Mouse (Mus musculus): ENCODE results near the gene Cd70. TPM values are rescaled to one million over a fixed set of nuclear protein-coding genes. Genes with fewer than 3 reads are reported as not detected.
A peak's percentile ranks its signal among the peaks of the same experiment; 100 is the strongest.

Gene Cd70
- polyA plus RNA-seq, 1 experiment from 2014 or later = not detected

DNA sequence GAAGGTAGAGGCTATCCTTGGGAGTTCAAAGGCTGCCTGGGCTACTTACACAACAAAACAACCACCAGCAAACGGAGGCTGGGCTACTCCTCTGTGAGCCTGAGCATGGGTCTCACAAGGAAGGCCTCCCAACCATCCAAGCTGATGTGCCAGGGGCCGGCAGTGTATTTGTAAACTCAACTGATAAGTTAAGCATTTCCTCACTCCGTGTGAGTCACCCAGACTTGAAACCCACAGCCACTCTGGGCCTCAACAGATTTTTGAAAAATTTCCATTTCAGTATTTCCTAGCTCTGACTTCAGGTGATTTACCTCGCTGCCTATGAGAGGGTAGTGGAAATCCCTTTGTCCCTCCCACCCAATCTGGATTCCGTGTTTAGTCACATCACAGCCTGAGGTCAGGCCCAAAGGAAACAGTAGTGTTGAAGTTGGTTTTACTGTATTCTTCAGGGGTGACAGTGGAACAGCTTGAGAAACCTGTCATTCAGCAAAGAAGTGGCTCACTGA lies 40.9 kb downstream of the Cd70 start:
- 51% methylated on average over 5 of the region's 5 CpGs for WGBS
- H3K27me3 ChIP-seq = no peaks in the 10 kb centered on the region
- H3K4me2 ChIP-seq (replicated peaks) = no peak overlapping the region
- peaks cover 13% of the 10 kb centered on the region for H3K4me1 ChIP-seq
- H3K9me3 ChIP-seq (replicated peaks) = no peaks in the 10 kb centered on the region
- no peaks in the 10 kb centered on the region for H3K36me3 ChIP-seq
- H3K9ac ChIP-seq = no peak overlapping the region
- ATAC-seq (ENCODE audit: insufficient number of reproducible peaks, low FRiP score, low TSS enrichment, low read depth) = no peak
- H3K27ac ChIP-seq (replicated peaks) = no peak overlapping the region
- H3K4me3 ChIP-seq (replicated peaks) = no peak overlapping the region

DNA sequence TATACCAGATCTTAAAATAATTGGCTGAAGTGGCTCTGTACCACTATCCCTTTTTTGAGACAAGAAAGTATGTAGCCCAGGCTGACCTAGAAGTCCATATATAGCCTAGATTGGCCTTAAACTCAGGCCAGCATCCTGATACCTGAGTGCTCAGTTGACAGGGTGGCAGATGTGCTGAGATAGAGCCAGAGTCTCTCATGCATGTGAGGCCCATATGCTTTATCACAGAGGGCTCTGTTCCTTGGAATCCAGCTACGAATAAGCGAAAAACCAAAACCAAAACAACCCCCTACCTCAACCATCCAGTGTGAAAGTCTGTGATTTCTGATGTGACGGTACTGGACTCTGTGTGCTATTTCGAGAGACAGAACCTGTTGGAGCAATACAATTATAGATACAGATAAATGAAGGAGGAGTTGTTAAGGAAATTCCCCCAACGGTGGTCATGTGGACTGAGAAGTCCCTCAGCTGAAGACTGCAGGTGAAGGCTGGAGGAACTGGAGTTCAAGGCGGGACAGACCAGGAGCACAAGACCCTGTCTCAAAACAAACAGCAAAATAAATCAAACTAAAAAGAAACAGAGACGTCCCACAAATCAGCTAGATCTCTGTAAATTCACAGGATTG lies 41.4 kb downstream of the Cd70 start:
- peaks cover 13% of the 10 kb centered on the region for H3K4me1 ChIP-seq
- 88% methylated on average over 7 of the region's 7 CpGs for WGBS
- H3K4me3 ChIP-seq (replicated peaks) = no peak overlapping the region
- no peak for ATAC-seq (ENCODE audit: insufficient number of reproducible peaks, low FRiP score, low TSS enrichment, low read depth)
- H3K9ac ChIP-seq = no peak overlapping the region
- no peaks in the 10 kb centered on the region for H3K27me3 ChIP-seq
- H3K9me3 ChIP-seq (replicated peaks) = no peaks in the 10 kb centered on the region
- H3K27ac ChIP-seq (replicated peaks) = no peak overlapping the region
- no peaks in the 10 kb centered on the region for H3K36me3 ChIP-seq
- no peak overlapping the region for H3K4me2 ChIP-seq (replicated peaks)

DNA sequence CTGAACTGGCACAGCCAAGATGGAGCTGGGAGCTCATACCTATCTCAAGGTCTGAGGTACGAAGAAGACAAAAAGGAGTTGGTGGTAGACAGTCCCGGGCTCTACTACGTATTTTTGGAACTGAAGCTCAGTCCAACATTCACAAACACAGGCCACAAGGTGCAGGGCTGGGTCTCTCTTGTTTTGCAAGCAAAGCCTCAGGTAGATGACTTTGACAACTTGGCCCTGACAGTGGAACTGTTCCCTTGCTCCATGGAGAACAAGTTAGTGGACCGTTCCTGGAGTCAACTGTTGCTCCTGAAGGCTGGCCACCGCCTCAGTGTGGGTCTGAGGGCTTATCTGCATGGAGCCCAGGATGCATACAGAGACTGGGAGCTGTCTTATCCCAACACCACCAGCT lies 42.5 kb downstream of the Cd70 start:
- 88% methylated on average over 5 of the region's 5 CpGs for WGBS
- no peak overlapping the region for H3K9ac ChIP-seq
- peaks cover 13% of the 10 kb centered on the region for H3K4me1 ChIP-seq
- no peak overlapping the region for H3K27ac ChIP-seq (replicated peaks)
- no peak for ATAC-seq (ENCODE audit: insufficient number of reproducible peaks, low FRiP score, low TSS enrichment, low read depth)
- no peak overlapping the region for H3K4me2 ChIP-seq (replicated peaks)
- no peaks in the 10 kb centered on the region for H3K27me3 ChIP-seq
- H3K36me3 ChIP-seq = no peaks in the 10 kb centered on the region
- H3K9me3 ChIP-seq (replicated peaks) = no peaks in the 10 kb centered on the region
- no peak overlapping the region for H3K4me3 ChIP-seq (replicated peaks)

DNA sequence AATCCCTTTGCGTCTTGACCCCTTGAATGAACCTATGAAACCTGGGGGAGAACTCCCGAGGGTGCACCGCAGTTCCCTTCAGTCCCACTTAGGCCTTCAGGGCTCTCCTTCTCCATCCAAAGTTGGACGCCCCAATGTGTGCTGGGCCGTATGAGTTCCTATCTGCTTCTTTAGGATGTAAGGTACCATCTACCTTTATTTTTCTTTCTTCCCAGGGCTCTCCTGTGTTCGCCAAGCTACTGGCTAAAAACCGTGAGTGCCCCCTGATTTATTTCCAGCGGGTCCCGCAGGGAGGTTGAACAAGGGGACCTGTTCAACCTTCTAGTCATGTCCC lies 43.6 kb downstream of the Cd70 start:
- Histone ChIP-seq H3K36me3 (no peaks in the 10 kb centered on the region), H3K4me2 (replicated peaks) (peak overlapping the region; percentile 91), H3K4me1 (peaks cover 13% of the 10 kb centered on the region), H3K27ac (replicated peaks) (no peak overlapping the region), H3K9me3 (replicated peaks) (no peaks in the 10 kb centered on the region), H3K4me3 (replicated peaks) (peak overlapping the region; percentile 67), H3K27me3 (no peaks in the 10 kb centered on the region), H3K9ac (no peak overlapping the region)
- 10% methylated on average over 9 of the region's 9 CpGs for WGBS
- no peak for ATAC-seq (ENCODE audit: insufficient number of reproducible peaks, low FRiP score, low TSS enrichment, low read depth)

DNA sequence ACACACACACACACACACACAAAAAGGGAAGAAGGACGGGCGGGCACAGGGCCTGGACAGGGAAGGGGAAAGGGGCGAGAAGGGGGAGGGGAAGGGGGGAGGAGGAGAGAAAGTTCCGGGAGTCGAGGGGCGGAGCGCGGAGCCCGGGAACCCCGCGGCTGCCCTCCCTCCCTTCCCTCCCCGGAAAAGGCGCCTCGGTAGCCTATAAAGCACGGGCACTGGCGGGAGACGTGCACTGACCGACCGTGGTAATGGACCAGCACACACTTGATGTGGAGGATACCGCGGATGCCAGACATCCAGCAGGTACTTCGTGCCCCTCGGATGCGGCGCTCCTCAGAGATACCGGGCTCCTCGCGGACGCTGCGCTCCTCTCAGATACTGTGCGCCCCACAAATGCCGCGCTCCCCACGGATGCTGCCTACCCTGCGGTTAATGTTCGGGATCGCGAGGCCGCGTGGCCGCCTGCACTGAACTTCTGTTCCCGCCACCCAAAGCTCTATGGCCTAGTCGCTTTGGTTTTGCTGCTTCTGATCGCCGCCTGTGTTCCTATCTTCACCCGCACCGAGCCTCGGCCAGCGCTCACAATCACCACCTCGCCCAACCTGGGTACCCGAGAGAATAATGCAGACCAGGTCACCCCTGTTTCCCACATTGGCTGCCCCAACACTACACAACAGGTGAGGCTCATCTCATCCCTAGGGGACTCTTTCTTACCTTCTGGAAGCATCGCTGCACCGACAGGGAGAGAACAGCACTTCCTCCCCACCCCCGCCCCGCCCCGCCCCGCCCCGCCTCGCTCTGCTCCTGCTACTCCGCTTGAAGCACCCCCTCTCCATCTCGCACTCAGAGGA lies 44.2 kb downstream of the Cd70 start, which contains the start of gene Tnfsf9:
Gene Tnfsf9 (plus strand): TSS at position 145 of the 854 bp plus-strand sequence.
- Histone ChIP-seq H3K9me3 (replicated peaks) (no peaks in the 10 kb centered on the region), H3K36me3 (no peaks in the 10 kb centered on the region), H3K4me2 (replicated peaks) (peak within 1 kb of the TSS; percentile 91), H3K27ac (replicated peaks) (no peak within 1 kb of the TSS), H3K4me1 (peaks cover 13% of the 10 kb centered on the region), H3K27me3 (no peaks in the 10 kb centered on the region), H3K4me3 (replicated peaks) (peak within 1 kb of the TSS; percentile 67), H3K9ac (peak within 1 kb of the TSS; percentile 53)
- peak; percentile 69; the same call in 1 of the 2 replicates for ATAC-seq (ENCODE audit: insufficient number of reproducible peaks, low FRiP score, low TSS enrichment, low read depth)
- WGBS = 1% methylated on average over 53 of the region's 61 CpGs

DNA sequence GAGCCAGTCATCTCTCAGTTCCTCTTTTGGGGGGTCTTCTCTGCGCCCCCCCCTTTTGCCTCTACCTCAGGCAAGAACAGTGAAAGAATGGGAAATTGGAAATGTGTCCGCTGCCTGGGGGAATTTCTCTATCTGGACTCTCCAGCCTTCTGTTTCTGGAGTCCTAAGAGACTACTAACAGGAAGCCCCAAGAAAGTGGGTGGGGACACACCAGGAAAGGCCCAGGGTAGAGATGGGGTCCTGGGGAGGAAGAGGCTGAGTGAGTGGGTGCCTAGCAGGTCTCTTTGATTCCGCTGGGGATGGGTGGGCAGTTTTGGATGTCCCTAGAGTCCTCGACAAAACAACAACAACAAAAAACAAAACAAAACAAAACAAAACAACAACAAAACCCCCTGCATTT lies 45.1 kb downstream of the Cd70 start:
- no peak for ATAC-seq (ENCODE audit: insufficient number of reproducible peaks, low FRiP score, low TSS enrichment, low read depth)
- H3K27ac ChIP-seq (replicated peaks) = no peak overlapping the region
- 36% methylated on average over 4 of the region's 4 CpGs for WGBS
- no peaks in the 10 kb centered on the region for H3K27me3 ChIP-seq
- no peaks in the 10 kb centered on the region for H3K9me3 ChIP-seq (replicated peaks)
- H3K4me1 ChIP-seq = peaks cover 13% of the 10 kb centered on the region
- peak overlapping the region; percentile 91 for H3K4me2 ChIP-seq (replicated peaks)
- no peaks in the 10 kb centered on the region for H3K36me3 ChIP-seq
- H3K4me3 ChIP-seq (replicated peaks) = peak overlapping the region; percentile 67
- no peak overlapping the region for H3K9ac ChIP-seq

DNA sequence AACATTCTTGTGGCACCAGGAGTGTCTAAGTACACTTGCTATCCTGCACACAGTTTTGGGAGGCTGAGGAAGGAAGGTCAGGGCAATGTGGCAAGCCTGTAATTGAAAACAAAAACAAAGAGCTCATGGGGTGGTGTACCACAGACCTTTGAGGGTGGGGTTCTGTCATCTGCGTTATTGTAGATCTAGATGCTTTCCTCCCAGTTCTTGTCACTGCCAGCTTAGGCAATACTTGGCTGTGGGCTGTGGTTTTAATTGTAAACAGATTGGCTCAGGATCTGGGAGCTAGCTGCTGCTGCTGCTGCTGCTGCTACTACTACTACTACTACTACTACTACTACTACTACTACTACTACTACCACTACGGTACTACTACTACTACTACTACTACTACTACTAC lies 47.3 kb downstream of the Cd70 start:
- peaks cover 13% of the 10 kb centered on the region for H3K4me1 ChIP-seq
- H3K36me3 ChIP-seq = no peaks in the 10 kb centered on the region
- ATAC-seq (ENCODE audit: insufficient number of reproducible peaks, low FRiP score, low TSS enrichment, low read depth) = no peak
- WGBS = 59% methylated on average over 2 of the region's 2 CpGs
- no peak overlapping the region for H3K4me2 ChIP-seq (replicated peaks)
- no peaks in the 10 kb centered on the region for H3K27me3 ChIP-seq
- no peak overlapping the region for H3K9ac ChIP-seq
- H3K9me3 ChIP-seq (replicated peaks) = no peaks in the 10 kb centered on the region
- no peak overlapping the region for H3K4me3 ChIP-seq (replicated peaks)
- no peak overlapping the region for H3K27ac ChIP-seq (replicated peaks)

DNA sequence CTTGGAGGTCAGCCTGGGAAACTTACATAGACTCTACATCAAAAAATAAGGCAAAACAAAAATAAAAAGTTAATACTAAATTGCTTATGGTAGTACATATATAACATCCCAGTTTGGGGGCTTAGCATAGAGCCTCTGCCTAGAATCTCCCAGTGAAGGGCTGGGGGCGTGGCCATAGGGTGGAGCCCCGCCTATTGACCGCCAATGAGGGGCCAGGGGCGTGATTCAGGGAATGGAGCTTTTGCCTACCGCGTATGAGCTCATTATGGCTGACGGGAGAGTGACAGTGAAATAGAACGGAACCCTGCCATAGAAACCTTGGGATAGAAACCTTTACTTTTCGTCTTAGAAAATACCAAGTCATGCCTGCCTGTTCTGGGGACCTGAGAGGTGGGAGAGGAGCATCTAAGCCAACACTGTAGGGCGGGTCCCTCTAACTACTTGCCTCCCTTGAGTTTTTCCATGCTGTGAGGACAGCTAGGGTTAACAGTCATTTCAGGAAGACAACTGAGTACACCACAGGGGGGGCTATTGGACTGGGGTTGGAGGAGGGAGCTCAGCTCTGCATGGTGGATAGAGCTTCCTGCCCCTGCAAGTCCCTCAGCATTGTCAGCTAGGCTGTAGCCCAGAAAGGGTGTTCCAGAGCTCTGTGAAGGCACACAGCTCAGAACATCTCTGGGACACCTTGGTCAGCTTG lies 49.8 kb downstream of the Cd70 start:
- peaks cover 15% of the 10 kb centered on the region for H3K4me1 ChIP-seq
- no peak for ATAC-seq (ENCODE audit: insufficient number of reproducible peaks, low FRiP score, low TSS enrichment, low read depth)
- WGBS = 10% methylated on average over 10 of the region's 10 CpGs
- no peak overlapping the region for H3K4me3 ChIP-seq (replicated peaks)
- peaks cover 5% of the 10 kb centered on the region; the same call in 1 of the 2 replicates for H3K27me3 ChIP-seq
- no peak overlapping the region for H3K4me2 ChIP-seq (replicated peaks)
- H3K36me3 ChIP-seq = no peaks in the 10 kb centered on the region
- no peak overlapping the region for H3K9ac ChIP-seq
- H3K9me3 ChIP-seq (replicated peaks) = no peaks in the 10 kb centered on the region
- no peak overlapping the region for H3K27ac ChIP-seq (replicated peaks)

DNA sequence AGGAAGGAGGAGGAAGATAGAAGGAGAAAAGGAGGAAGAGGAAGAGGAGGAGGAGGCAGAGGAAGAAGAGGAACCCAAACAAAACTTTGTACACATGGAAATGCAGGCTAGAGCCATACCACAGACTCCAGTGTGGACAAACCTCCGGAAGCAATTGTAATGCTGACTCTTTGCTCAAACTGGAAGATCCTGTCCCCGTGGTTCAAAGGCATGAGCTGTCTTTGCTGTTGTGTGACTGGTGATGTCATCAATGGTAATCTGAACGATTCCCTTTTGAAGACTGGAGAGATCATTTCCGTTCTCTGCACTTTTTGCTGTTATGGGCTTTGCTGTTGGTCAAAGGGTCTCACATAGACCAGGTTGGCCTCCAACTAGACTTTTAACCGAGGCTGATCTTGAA lies 51.3 kb downstream of the Cd70 start:
- H3K9ac ChIP-seq = no peak overlapping the region
- no peak overlapping the region for H3K4me3 ChIP-seq (replicated peaks)
- H3K27ac ChIP-seq (replicated peaks) = no peak overlapping the region
- no peaks in the 10 kb centered on the region for H3K36me3 ChIP-seq
- WGBS = 75% methylated on average over 5 of the region's 5 CpGs
- H3K9me3 ChIP-seq (replicated peaks) = no peaks in the 10 kb centered on the region
- H3K27me3 ChIP-seq = peaks cover 5% of the 10 kb centered on the region; the same call in 1 of the 2 replicates
- ATAC-seq (ENCODE audit: insufficient number of reproducible peaks, low FRiP score, low TSS enrichment, low read depth) = no peak
- peaks cover 10% of the 10 kb centered on the region for H3K4me1 ChIP-seq
- H3K4me2 ChIP-seq (replicated peaks) = no peak overlapping the region

DNA sequence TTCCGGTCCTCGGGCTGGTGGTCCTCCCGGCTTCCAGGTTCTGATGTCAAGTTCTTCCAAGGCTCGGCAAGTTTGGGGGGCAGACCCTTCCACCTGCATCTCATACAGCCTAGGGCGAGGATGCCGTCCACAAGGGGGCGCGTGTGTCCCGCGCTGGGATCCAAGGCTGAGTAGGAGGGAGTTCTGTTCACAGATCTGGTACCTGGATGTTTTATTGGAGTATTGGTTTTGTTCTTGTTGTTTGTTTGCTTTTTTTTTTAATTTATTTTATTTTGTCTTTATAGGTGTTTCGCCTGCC lies 53.0 kb downstream of the Cd70 start:
- peak; percentile 72 for ATAC-seq (ENCODE audit: insufficient number of reproducible peaks, low FRiP score, low TSS enrichment, low read depth)
- H3K4me3 ChIP-seq (replicated peaks) = peak overlapping the region; percentile 21
- H3K4me2 ChIP-seq (replicated peaks) = peak overlapping the region; percentile 43
- no peak overlapping the region for H3K27ac ChIP-seq (replicated peaks)
- H3K27me3 ChIP-seq = peaks cover 5% of the 10 kb centered on the region; the same call in 1 of the 2 replicates
- H3K4me1 ChIP-seq = peaks cover 10% of the 10 kb centered on the region
- no peaks in the 10 kb centered on the region for H3K36me3 ChIP-seq
- WGBS = under 1% methylated on average over 11 of the region's 11 CpGs
- H3K9me3 ChIP-seq (replicated peaks) = no peaks in the 10 kb centered on the region
- H3K9ac ChIP-seq = no peak overlapping the region

All from embryonic facial prominence, embryonic 15.5 days (tissue).